Mouse (Mus musculus) embryo, embryonic 9.5 days (tissue): Measurements from ENCODE around the gene Mt1.
A peak's percentile ranks its signal among the peaks of the same experiment; 100 is the strongest.
"Not testable (repeated sequence)": the region's sequence is repeated elsewhere in the genome, so short reads cannot be mapped to it uniquely, and the experiment has no call there.

ENCODE experiments used
- DNase-seq: peaks from one replicate; pipeline ENCODE4 v3.0.0-alpha.2; 2017; ENCODE audit errors: extremely low spot score

The Mt1 gene

GRCm38 (mm10) chr8:94178857-94179712 lies at the start of gene Mt1:
Gene Mt1 (plus strand): TSS chr8:94179082.
- peak; percentile 70 for DNase-seq

- no peak for DNase-seq
Measured at GRCm38 (mm10) chr8:94129133-94129789, 49.6 kb upstream of the Mt1 start.

- DNase-seq = no peak
Measured at GRCm38 (mm10) chr8:94130126-94130525, 48.8 kb upstream of the Mt1 start.

GRCm38 (mm10) chr8:94132096-94132495 lies 46.8 kb upstream of the Mt1 start:
- no peak for DNase-seq

- not testable (repeated sequence) for DNase-seq
Measured at GRCm38 (mm10) chr8:94134601-94135000, 44.3 kb upstream of the Mt1 start.

- DNase-seq = no peak
Measured at GRCm38 (mm10) chr8:94135556-94135955, 43.3 kb upstream of the Mt1 start.

- no peak for DNase-seq
Measured at GRCm38 (mm10) chr8:94136192-94136591, 42.7 kb upstream of the Mt1 start.

- no peak for DNase-seq
Measured at GRCm38 (mm10) chr8:94136933-94137332, 41.9 kb upstream of the Mt1 start, which contains the start of gene Mt4. Gene Mt4 (plus strand): TSS chr8:94137197.

- DNase-seq = no peak
Measured at GRCm38 (mm10) chr8:94140266-94140795, 38.6 kb upstream of the Mt1 start.

- DNase-seq = no peak
Measured at GRCm38 (mm10) chr8:94148236-94148635, 30.6 kb upstream of the Mt1 start.

GRCm38 (mm10) chr8:94150925-94151324 lies 28.0 kb upstream of the Mt1 start:
- DNase-seq = no peak

GRCm38 (mm10) chr8:94152513-94153300 lies 26.2 kb upstream of the Mt1 start, which contains the start of gene Mt3:
Gene Mt3 (plus strand): TSS chr8:94152607.
- DNase-seq = peak; percentile 60

GRCm38 (mm10) chr8:94153451-94153850 lies 25.4 kb upstream of the Mt1 start:
- DNase-seq = no peak

- DNase-seq = no peak
Measured at GRCm38 (mm10) chr8:94154537-94154936, 24.3 kb upstream of the Mt1 start.

GRCm38 (mm10) chr8:94156092-94156491 lies 22.8 kb upstream of the Mt1 start:
- DNase-seq = no peak

- not testable (repeated sequence) for DNase-seq
Measured at GRCm38 (mm10) chr8:94165772-94166171, 13.1 kb upstream of the Mt1 start.

GRCm38 (mm10) chr8:94167244-94167643 lies 11.6 kb upstream of the Mt1 start:
- peak; percentile 89 for DNase-seq

GRCm38 (mm10) chr8:94169547-94169946 lies 9.3 kb upstream of the Mt1 start:
- DNase-seq = no peak

- no peak for DNase-seq
Measured at GRCm38 (mm10) chr8:94171321-94171755, 7.5 kb upstream of the Mt1 start.

GRCm38 (mm10) chr8:94172075-94172808 lies 6.6 kb upstream of the Mt1 start, which contains the start of gene Mt2:
Gene Mt2 (plus strand): TSS chr8:94172664.
- DNase-seq = peak; percentile 61
